Mouse (Mus musculus): ENCODE data around the gene Scp2.

- TF ChIP-seq MAFK (IDR thresholded peaks at IDR 0.05; ENCODE audit: insufficient read depth, low read depth, low read length) (no peak), ZNF384 (IDR thresholded peaks at IDR 0.05; ENCODE audit: low read depth, low read length) (no peak)
Observed at GRCm38 (mm10) chr4:108046136-108046535, 98.7 kb downstream of the Scp2 start.

Measured in ES-E14 (cell line).